Mouse (Mus musculus) hindbrain, embryonic 15.5 days (tissue): ENCODE measurements at regions not wholly inside any gene's neighbourhood (a gene's known extent, or its start where the extent isn't known, plus 50 kb on each side); places are given as distances from the start of the nearest gene placed in this dataset.

Source experiments
- ATAC-seq: fragments of 200-750 bp; cut with Nextera tagmentation; 2 replicates; pipeline ENCODE4 v1.8.0; 2017; ENCODE audit warnings: low read depth, moderate number of reproducible peaks, moderate TSS enrichment; ENCODE audit not compliant: low FRiP score
- H3K27ac ChIP-seq: fragments of 300-500 bp; sonication (generic); replicated peaks from 2 replicates; pipeline ENCODE4 v1.5.1; 2015; ENCODE audit warnings: mild to moderate bottlenecking, inconsistent platforms
- H3K27me3 ChIP-seq: fragments of 300-500 bp; sonication (generic); 2 replicates; pipeline ENCODE4 v1.6.1; 2015; ENCODE audit warnings: control low read depth, inconsistent platforms
- H3K36me3 ChIP-seq: fragments of 300-500 bp; sonication (generic); 2 replicates; pipeline ENCODE4 v1.6.1; 2015; ENCODE audit warnings: control low read depth, inconsistent platforms
- H3K4me1 ChIP-seq: fragments of 300-500 bp; sonication (generic); replicated peaks from 2 replicates; pipeline ENCODE4 v1.6.1; 2015; ENCODE audit warnings: control low read depth, inconsistent platforms
- H3K4me2 ChIP-seq: fragments of 300-500 bp; sonication (generic); 2 replicates; pipeline ENCODE4 v1.6.1; 2015; ENCODE audit warnings: moderate library complexity, mild to moderate bottlenecking, inconsistent platforms
- H3K4me3 ChIP-seq: fragments of 300-500 bp; sonication (generic); 2 replicates; pipeline ENCODE4 v1.5.1; 2015; ENCODE audit warnings: mild to moderate bottlenecking, inconsistent platforms
- H3K9ac ChIP-seq: fragments of 300-500 bp; sonication (generic); 2 replicates; pipeline ENCODE4 v1.6.1; 2015; ENCODE audit warnings: inconsistent platforms
- H3K9me3 ChIP-seq: fragments of 300-500 bp; sonication (generic); 2 replicates; pipeline ENCODE4 v1.6.1; 2016; ENCODE audit warnings: control low read depth, inconsistent platforms
- WGBS: fragments of 180-500 bp; shearing (Covaris S2); methylation state at CpG from one replicate; pipeline ENCODE4 v1.1.7; 2015; 5-methylcytosine and 5-hydroxymethylcytosine counted together

DNA sequence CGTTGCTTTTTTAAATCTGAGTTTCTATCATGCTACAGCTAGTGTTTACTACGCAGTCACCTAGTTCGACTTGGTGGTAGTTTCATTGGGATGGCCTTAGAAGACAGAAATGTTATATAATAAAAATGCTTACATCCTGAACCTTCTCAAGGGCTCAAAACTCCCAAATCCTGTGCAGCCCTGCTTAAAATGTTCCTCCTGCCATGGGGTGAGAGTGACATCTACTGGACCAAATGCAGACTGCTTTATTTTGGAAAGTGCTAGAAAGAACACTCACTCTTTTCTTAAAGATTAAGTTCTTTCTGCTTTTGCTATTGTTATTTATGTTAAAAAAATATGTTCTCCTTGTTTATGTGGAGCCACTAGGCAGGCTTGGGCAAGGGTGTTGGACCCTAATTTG, 66.9 kb upstream of the Egfl6 start:
- WGBS, result 67% methylated on average over 3 of the region's 3 CpGs
- ATAC-seq, result no peak
- Histone ChIP-seq H3K36me3 (no peaks in the 10 kb centered on the region), H3K9me3 (no peaks in the 10 kb centered on the region), H3K9ac (no peak overlapping the region), H3K4me3 (no peak overlapping the region), H3K4me1 (no peaks in the 10 kb centered on the region), H3K27me3 (0 out of 2 replicates have a peak, but pooled peaks cover 2% of the 10 kb centered on the region), H3K4me2 (no peak overlapping the region), H3K27ac (no peak overlapping the region)

DNA sequence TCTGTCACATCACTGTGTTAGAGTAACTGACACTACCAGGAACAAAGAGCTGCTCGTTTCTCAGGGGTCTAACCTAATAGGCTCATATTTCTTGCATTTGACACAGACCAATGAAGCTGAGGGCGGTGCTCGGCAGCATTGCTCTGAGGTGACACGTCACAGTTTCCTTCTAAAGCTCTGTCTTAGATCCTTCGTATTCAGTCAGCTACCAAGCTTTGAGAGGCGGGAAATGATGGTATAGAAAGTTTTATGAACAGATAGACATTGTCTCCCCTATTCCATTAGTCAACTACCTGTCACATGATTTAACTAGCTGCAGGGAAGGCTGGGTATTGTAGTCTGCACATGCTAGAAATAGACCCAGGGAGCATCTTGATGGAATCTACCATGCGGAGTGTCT, 60.2 kb upstream of the Egfl6 start:
- Histone ChIP-seq H3K9ac (no peak overlapping the region), H3K27ac (no peak overlapping the region), H3K4me2 (peak overlapping the region; percentile 36), H3K9me3 (no peaks in the 10 kb centered on the region), H3K36me3 (no peaks in the 10 kb centered on the region), H3K4me3 (peak overlapping the region; percentile 25), H3K27me3 (no peaks in the 10 kb centered on the region), H3K4me1 (no peaks in the 10 kb centered on the region)
- WGBS, result 49% methylated on average over 7 of the region's 7 CpGs
- ATAC-seq, result peak; percentile 63; the same call in 1 of the 2 replicates

DNA sequence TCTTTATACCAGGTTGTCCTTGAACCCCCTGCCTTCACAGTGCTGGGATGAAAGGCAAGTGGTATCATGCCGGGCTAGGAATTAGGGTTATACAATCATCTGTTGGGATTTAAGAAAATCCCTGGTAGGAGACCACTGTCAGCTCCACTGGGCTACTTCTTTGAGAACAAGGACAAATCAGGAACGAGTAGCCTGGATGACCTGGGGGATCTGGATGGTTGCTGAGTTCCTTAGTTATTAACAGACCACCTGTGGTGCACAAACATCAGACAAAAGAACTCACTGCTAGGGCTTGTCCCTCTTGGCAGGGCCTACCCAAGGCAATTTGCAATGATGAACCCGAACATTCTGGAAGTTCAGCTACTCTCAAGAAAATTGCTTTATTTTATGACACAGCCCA, 55.7 kb upstream of the Egfl6 start:
- 48% methylated on average over 3 of the region's 3 CpGs for WGBS
- Histone ChIP-seq H3K4me1 (no peaks in the 10 kb centered on the region), H3K4me2 (no peak overlapping the region), H3K9ac (no peak overlapping the region), H3K9me3 (no peaks in the 10 kb centered on the region), H3K4me3 (no peak overlapping the region), H3K27me3 (no peaks in the 10 kb centered on the region), H3K27ac (no peak overlapping the region), H3K36me3 (no peaks in the 10 kb centered on the region)
- no peak for ATAC-seq

DNA sequence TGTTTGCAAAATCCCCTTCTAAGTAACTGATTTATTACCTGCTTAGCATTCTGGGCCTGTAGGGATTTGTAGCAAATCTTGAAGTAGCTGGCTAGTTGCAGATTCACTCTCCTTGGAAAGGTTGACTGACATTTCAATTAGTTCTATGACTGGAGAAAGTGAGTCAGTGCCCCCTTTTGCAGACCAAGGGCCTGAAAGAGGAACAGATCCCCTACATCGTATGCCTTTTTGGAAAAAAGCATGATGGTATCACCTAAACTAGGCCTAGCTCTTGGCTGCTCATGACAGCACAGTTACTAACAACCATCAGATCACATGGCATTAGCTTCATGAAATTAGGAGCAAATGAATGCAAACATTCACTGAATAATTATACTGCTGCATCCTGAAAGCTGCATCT, 54.7 kb upstream of the Egfl6 start:
- Histone ChIP-seq H3K4me2 (no peak overlapping the region), H3K9ac (no peak overlapping the region), H3K4me1 (no peaks in the 10 kb centered on the region), H3K9me3 (no peaks in the 10 kb centered on the region), H3K36me3 (no peaks in the 10 kb centered on the region), H3K27ac (no peak overlapping the region), H3K27me3 (no peaks in the 10 kb centered on the region), H3K4me3 (no peak overlapping the region)
- ATAC-seq, result no peak
- WGBS, result 93% methylated on average over 1 of the region's 1 CpGs
